Mouse (Mus musculus) cerebellum, adult 18-20 months (tissue): ENCODE measurements around the gene Ino80d.

Experiments used
- DNase-seq, 2 experiments: peaks; one replicate each; pipeline ENCODE4 v3.0.0; 2021

The Ino80d gene

DNA sequence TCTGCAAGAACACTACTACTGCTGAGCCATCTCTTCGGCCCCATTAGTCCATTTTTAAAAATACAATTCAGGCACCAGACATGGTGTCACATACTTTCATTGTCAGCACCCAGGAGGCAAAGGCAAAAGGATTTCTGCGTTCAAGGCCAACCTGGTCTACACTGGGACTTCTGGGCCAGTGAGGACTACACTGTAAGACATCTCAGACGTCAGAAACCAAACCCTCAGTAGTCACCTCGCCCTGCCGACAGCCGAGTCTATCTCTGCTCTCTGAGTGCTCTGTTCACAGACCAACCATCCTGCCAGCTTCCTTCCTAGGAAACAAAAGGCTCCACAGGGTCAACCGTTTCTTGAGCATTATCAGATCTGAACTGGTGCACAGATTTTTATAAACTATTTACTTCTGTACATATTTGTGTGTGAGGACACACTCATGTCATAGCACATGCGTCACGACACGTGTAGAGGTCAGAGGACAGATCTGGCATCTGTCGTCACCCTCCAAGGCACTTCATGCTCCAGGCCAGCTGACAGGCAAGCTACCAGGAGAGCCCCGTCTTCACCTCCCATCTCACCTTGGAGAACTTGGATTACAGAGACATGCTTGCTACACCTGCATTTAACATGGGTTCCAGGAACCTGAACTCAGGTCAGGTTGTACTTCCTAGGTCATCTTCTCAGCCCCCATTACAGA, 11.6 kb downstream of the Ino80d start:
- DNase-seq: no peak

GRCm38 (mm10) chr1:63100196-63100595, 14.3 kb downstream of the Ino80d start:
- no peak for DNase-seq

- DNase-seq: no peak
Observed at GRCm38 (mm10) chr1:63098831-63099230, 15.6 kb downstream of the Ino80d start.

DNA sequence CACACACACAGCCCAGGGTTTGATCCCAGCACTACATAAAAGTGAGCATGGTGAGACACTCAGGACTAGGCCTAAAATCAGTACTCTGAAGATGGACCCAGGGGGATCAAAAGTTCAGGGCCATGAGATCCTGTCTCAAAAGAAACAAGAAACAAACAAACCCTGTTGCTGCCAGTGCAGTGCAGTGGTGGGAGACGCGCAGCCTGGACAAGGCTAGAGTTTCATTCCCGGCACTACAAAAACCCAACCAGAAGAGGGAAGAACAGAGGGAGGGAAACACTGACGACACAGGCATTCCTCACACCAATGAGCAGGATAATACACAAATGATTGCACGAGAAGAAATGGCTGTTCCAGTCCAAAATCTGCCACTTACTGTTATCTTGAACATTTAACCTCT, 18.4 kb downstream of the Ino80d start:
- no peak for DNase-seq

DNA sequence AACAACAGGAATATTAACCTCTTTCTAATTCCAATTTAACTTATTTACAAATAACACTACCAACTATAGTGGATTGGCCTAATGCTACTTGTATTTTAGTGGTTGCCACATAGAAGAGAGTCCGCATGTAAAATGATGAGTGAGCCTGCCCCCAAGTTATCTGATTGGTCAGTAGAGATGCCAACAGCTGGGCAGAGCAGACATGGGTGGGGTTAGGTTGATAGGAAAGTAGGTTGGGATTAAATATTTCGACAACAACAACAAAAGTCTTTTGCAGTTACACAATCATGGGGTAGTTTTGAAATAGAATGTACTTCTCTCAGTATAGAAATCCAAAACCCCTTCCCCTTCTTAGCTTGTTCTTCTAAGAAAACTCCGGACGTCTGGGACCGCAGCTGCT, 24.7 kb downstream of the Ino80d start:
- DNase-seq: no peak

DNA sequence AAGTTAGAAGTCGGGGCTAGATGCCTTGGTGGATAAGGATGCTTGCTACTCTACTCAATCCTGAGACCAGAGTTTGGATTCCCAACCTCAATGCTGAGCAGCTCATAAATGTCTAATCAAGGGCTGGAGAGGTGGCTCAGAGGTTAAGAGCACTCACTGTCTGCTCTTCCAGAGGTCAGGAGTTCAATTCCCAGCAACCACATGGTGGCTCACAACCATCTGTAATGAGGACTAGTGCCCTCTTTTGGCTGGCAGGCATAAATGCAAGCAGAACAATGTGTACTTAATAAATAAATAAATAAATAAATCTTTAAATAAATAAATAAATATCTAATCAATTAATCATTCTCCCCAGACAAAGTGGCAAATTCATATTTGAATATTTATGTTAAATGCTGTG, 25.9 kb downstream of the Ino80d start:
- DNase-seq: no peak

DNA sequence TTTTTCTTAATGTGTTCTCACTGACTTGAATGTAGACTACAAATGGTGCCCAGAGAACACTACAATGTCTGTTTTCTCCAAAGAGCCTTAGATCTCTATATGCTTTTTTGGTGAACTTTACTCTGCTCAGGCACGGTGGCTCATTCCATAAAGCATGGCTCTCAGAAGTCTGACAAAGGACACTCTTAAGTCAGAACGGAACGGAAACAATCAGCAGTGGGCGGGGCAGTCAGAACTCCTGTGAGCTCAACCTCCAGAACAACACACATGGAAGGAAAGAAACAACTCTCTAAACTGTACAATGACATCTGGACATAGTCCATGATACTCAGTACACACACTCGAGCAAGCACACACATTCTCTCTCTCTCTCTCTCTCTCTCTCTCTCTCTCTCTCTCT, 34.2 kb downstream of the Ino80d start:
- no peak for DNase-seq

- DNase-seq: peak in 1 of 2 experiments; percentile 13
Observed at GRCm38 (mm10) chr1:63076383-63076782, 38.1 kb downstream of the Ino80d start.

DNA sequence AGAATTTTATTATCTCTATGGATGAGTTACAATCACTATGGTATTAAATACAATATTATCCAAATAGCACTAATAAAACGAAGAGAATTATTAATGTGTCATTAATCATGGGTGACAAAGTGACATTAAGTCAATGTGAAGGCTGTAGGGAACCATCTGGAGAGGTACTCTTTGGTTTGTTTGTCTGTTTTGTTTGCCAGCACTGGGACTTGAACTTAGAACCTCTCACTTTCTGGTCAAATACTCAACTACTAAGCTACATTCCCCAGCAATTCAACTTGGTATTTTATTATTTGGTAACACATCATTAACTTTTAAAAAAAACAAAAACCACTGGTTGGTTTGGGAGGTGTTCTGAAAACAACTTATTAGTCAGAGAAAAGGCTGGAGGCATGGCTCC, 43.1 kb downstream of the Ino80d start:
- DNase-seq: no peak

DNA sequence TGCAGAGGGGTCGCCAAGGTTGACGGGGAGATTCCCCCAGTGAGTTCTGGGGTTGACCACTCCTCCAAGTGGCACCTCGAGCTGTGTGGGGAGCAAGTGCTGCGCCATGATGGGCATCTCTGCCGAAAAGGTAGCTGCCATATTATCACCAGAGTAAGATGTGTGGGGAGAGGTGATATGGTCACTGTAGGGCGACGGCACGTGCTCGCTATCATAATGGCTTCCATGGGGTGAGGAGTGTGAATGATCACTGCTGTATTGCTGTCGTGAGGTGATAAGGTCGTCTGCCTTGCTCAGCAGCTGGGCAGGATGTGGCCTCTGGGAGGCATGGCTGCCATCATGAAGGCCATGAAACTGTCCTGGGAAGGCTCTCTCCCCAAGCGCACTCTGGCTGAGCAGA, 56.1 kb downstream of the Ino80d start:
- DNase-seq: no peak

DNA sequence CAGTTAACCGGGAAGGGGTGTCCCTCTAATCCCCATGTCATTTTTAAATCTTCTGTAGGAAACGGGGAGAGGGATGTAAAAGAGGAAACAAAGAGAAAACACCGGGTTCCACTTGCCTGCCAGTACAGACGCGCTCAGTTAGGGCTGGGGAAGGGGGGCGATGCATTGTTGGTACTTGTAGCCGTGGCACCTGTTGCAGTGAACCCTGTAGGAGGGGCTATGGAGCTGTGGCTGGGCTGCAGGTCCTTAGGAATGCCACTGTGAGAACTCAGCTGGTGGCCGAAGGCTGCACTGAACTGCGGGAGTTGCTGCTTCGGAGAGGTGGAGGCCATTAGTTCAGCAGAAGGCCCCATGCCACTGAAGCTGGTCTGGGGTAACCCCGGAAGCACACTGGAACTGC, 56.6 kb downstream of the Ino80d start:
- DNase-seq: no peak

GRCm38 (mm10) chr1:63057318-63057717, 57.1 kb downstream of the Ino80d start:
- no peak for DNase-seq

GRCm38 (mm10) chr1:63055386-63055785, 59.1 kb downstream of the Ino80d start:
- DNase-seq: peak in 1 of 2 experiments; percentile 31

DNA sequence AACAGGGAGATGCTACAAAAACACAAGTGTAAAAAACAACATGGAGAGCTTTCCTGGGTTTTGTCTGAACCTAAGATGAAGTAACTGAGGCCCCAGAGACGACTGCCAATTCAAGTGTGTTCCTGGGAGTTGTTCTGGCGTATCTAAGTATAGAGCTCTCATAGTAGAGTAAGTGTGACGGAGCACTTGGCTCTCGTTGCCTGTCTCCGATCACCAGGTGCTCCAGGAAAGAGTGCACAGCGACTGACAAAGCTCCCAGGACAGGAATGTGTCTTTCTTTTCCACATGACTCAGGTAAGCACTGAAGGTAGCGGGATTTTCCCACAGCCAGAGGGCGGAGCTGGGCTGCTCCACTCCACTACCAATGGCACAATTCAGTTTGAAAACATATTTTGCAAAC, 63.6 kb downstream of the Ino80d start:
- DNase-seq: peak; percentile 50 to 55

DNA sequence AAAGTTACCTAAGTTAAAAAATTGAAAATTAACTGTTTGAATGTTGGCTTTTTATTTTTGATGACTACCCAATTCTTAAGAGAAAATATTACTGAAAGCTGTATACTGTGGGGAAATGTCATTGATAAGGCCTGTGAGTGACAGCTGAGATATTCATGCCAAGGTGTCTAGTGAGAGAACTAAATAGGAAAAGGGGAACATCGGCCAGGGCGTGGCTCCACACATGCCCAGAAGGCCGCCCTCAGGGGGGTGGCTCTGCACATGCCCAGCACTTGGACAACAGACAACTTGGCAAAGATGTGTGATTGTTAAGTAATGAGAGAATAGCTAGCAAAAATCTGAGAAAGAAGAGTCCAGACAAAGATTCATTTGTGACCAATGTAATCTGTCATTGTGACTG, 64.5 kb downstream of the Ino80d start:
- peak; percentile 83 to 86 for DNase-seq

- no peak for DNase-seq
Observed at GRCm38 (mm10) chr1:63047983-63048382, 66.5 kb downstream of the Ino80d start.

DNA sequence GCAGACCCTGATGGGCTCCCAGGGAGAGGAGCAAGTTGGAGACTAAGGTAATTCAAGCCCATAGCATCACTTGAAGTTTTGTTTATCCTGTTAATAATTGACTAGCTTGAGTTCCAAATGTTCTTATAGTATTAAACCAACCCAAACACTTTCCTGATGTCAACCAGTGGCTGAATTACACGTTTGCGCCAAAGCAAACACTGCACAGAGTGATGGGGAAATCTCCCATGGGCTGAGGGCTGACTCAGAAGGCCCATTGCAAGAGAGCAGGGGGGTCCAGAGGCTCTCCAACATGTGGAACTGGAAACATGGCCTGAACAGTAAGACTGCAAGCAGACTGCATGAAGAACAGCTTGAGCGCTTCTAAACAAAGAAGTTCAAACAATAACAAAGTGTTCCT, 81.5 kb downstream of the Ino80d start:
- no peak for DNase-seq

DNA sequence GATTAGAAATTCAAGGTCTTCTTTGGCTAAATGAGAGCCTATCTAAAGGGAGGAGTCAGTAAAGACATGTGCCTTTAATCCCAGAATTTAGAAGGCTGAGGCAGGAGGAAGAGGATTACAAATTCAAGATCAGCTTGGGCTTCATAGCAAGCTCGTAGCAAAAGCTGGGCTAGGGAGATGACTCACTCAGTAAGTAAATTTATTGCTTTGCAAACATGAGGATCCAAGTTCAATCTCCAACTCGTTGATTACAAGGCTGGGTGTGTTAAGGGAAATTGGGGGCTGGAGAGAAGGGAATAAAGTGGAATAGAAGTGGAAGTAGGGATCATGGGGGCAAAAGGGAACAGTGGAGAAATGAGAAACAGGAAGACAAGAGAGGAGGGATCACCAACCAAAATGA, 94.6 kb downstream of the Ino80d start:
- no peak for DNase-seq

- DNase-seq: no peak
Observed at GRCm38 (mm10) chr1:63005013-63005646, 109.3 kb downstream of the Ino80d start.

DNA sequence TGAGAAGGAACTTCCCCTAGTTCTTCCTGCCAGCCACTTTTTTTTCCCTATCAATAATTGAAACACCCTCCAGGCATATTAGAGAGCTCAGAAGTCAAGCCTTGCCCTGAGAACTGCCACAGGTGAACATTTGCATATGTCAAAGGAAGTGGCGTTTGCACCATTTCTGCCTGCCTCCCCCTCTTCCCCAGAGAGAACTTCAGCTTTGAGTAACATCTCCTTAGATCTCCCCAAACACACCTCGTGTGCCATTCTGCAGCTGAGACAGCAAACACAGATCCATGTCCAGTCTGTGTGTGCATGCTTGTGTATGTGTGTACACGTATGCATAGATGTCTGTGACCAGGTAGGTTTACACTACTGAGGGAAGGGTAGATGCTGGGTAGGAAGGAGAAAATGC, 112.6 kb downstream of the Ino80d start:
- DNase-seq: no peak

- peak; percentile 13 to 16 for DNase-seq
Observed at GRCm38 (mm10) chr1:62993348-62993747, 121.1 kb downstream of the Ino80d start.

- DNase-seq: no peak
Observed at GRCm38 (mm10) chr1:62992648-62993047, 121.8 kb downstream of the Ino80d start.

- DNase-seq: no peak
Observed at GRCm38 (mm10) chr1:62991021-62991420, 123.4 kb downstream of the Ino80d start.

DNA sequence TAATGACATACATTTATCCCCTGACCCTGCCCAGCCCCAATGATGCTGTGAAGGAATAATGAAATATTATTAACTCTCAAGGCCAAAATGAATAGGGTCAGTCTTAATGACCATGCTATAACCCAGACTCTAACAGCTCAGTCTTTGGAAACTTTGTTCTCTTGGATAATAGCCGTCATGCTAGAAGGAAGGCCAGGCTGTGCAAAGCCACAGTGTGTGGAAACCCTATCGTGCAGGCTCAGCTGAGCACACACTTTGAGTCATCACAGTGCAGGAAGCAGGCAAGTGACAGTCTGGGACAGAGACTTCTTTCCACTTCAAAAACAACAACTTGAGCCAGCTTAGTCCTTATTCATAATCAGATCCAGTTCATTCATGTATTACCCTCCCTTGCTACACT, 126.9 kb downstream of the Ino80d start:
- DNase-seq: no peak

GRCm38 (mm10) chr1:62986267-62986666, 128.2 kb downstream of the Ino80d start:
- peak; percentile 51 to 54 for DNase-seq
